Mouse (Mus musculus): ENCODE measurements around the gene Btbd9. TPM values are rescaled to one million over a fixed set of nuclear protein-coding genes. Genes with fewer than 3 reads are reported as not detected.

Gene Btbd9
- polyA plus RNA-seq, 1 experiment from 2014 or later, result 121 TPM

GRCm38 (mm10) chr17:30260641-30261306 lies 315.5 kb downstream of the Btbd9 start:
- Histone ChIP-seq H3K27ac (replicated peaks) (no peak overlapping the region), H3K27me3 (replicated peaks) (no peaks in the 10 kb centered on the region), H3K4me3 (replicated peaks) (no peak overlapping the region), H3K9me3 (replicated peaks) (no peaks in the 10 kb centered on the region), H3K36me3 (no peaks in the 10 kb centered on the region), H3K9ac (replicated peaks) (no peak overlapping the region), H3K4me2 (no peak overlapping the region), H3K4me1 (peaks cover 56% of the 10 kb centered on the region)
- 46% methylated on average over 6 of the region's 6 CpGs for WGBS
- ATAC-seq (ENCODE audit: low FRiP score), result no peak

GRCm38 (mm10) chr17:30259938-30260337 lies 316.4 kb downstream of the Btbd9 start:
- Histone ChIP-seq H3K4me1 (peaks cover 60% of the 10 kb centered on the region), H3K27ac (replicated peaks) (no peak overlapping the region), H3K4me2 (no peak overlapping the region), H3K4me3 (replicated peaks) (no peak overlapping the region), H3K27me3 (replicated peaks) (no peaks in the 10 kb centered on the region), H3K9ac (replicated peaks) (no peak overlapping the region), H3K36me3 (no peaks in the 10 kb centered on the region), H3K9me3 (replicated peaks) (no peaks in the 10 kb centered on the region)
- no peak for ATAC-seq (ENCODE audit: low FRiP score)
- WGBS, result 59% methylated on average over 6 of the region's 6 CpGs

- H3K27ac ChIP-seq (replicated peaks), result no peak overlapping the region
- WGBS, result 62% methylated on average over 4 of the region's 4 CpGs
- H3K9ac ChIP-seq (replicated peaks), result no peak overlapping the region
- H3K4me2 ChIP-seq, result no peak overlapping the region
- no peaks in the 10 kb centered on the region for H3K36me3 ChIP-seq
- ATAC-seq (ENCODE audit: low FRiP score), result no peak
- no peak overlapping the region for H3K4me3 ChIP-seq (replicated peaks)
- no peaks in the 10 kb centered on the region for H3K9me3 ChIP-seq (replicated peaks)
- H3K27me3 ChIP-seq (replicated peaks), result no peaks in the 10 kb centered on the region
- peaks cover 67% of the 10 kb centered on the region for H3K4me1 ChIP-seq
Measured at GRCm38 (mm10) chr17:30258480-30258879, 317.8 kb downstream of the Btbd9 start.

GRCm38 (mm10) chr17:30255928-30256560 lies 320.2 kb downstream of the Btbd9 start:
- Histone ChIP-seq H3K27me3 (replicated peaks) (no peaks in the 10 kb centered on the region), H3K4me2 (no peak overlapping the region), H3K36me3 (no peaks in the 10 kb centered on the region), H3K4me1 (peaks cover 45% of the 10 kb centered on the region), H3K9ac (replicated peaks) (no peak overlapping the region), H3K4me3 (replicated peaks) (no peak overlapping the region), H3K9me3 (replicated peaks) (no peaks in the 10 kb centered on the region), H3K27ac (replicated peaks) (no peak overlapping the region)
- ATAC-seq (ENCODE audit: low FRiP score), result no peak
- 59% methylated on average over 8 of the region's 8 CpGs for WGBS

GRCm38 (mm10) chr17:30253924-30254323 lies 322.4 kb downstream of the Btbd9 start:
- 39% methylated on average over 7 of the region's 7 CpGs for WGBS
- Histone ChIP-seq H3K27ac (replicated peaks) (no peak overlapping the region), H3K4me3 (replicated peaks) (no peak overlapping the region), H3K36me3 (no peaks in the 10 kb centered on the region), H3K4me2 (no peak overlapping the region), H3K4me1 (peaks cover 30% of the 10 kb centered on the region), H3K9me3 (replicated peaks) (no peaks in the 10 kb centered on the region), H3K9ac (replicated peaks) (no peak overlapping the region), H3K27me3 (replicated peaks) (no peaks in the 10 kb centered on the region)
- no peak for ATAC-seq (ENCODE audit: low FRiP score)

GRCm38 (mm10) chr17:30253028-30253427 lies 323.3 kb downstream of the Btbd9 start:
- H3K4me1 ChIP-seq, result peaks cover 27% of the 10 kb centered on the region
- no peak overlapping the region for H3K4me2 ChIP-seq
- H3K27me3 ChIP-seq (replicated peaks), result no peaks in the 10 kb centered on the region
- no peak for ATAC-seq (ENCODE audit: low FRiP score)
- H3K9me3 ChIP-seq (replicated peaks), result no peaks in the 10 kb centered on the region
- 75% methylated on average over 3 of the region's 5 CpGs for WGBS
- no peak overlapping the region for H3K4me3 ChIP-seq (replicated peaks)
- H3K27ac ChIP-seq (replicated peaks), result no peak overlapping the region
- H3K9ac ChIP-seq (replicated peaks), result no peak overlapping the region
- H3K36me3 ChIP-seq, result no peaks in the 10 kb centered on the region

- Histone ChIP-seq H3K27ac (replicated peaks) (no peak overlapping the region), H3K4me1 (peaks cover 47% of the 10 kb centered on the region), H3K4me2 (no peak overlapping the region), H3K36me3 (no peaks in the 10 kb centered on the region), H3K9me3 (replicated peaks) (no peaks in the 10 kb centered on the region), H3K4me3 (replicated peaks) (no peak overlapping the region), H3K27me3 (replicated peaks) (no peaks in the 10 kb centered on the region), H3K9ac (replicated peaks) (no peak overlapping the region)
- WGBS, result 44% methylated on average over 10 of the region's 10 CpGs
- ATAC-seq (ENCODE audit: low FRiP score), result no peak
Measured at GRCm38 (mm10) chr17:30245308-30245706, 331.0 kb downstream of the Btbd9 start.

- Histone ChIP-seq H3K36me3 (no peaks in the 10 kb centered on the region), H3K27ac (replicated peaks) (no peak overlapping the region; the same call in 1 of the 2 replicates), H3K4me1 (peaks cover 51% of the 10 kb centered on the region), H3K9ac (replicated peaks) (no peak overlapping the region), H3K9me3 (replicated peaks) (no peaks in the 10 kb centered on the region), H3K4me3 (replicated peaks) (no peak overlapping the region), H3K27me3 (replicated peaks) (no peaks in the 10 kb centered on the region), H3K4me2 (no peak overlapping the region)
- 0 out of 2 replicates have a peak, but pooled peaks have one; percentile 19 for ATAC-seq (ENCODE audit: low FRiP score)
- 45% methylated on average over 14 of the region's 14 CpGs for WGBS
Measured at GRCm38 (mm10) chr17:30244651-30245307, 331.5 kb downstream of the Btbd9 start.

GRCm38 (mm10) chr17:30243540-30243939 lies 332.7 kb downstream of the Btbd9 start:
- ATAC-seq (ENCODE audit: low FRiP score), result no peak
- no peaks in the 10 kb centered on the region for H3K9me3 ChIP-seq (replicated peaks)
- no peaks in the 10 kb centered on the region for H3K36me3 ChIP-seq
- no peak overlapping the region for H3K4me3 ChIP-seq (replicated peaks)
- peaks cover 54% of the 10 kb centered on the region for H3K4me1 ChIP-seq
- no peaks in the 10 kb centered on the region for H3K27me3 ChIP-seq (replicated peaks)
- no peak overlapping the region for H3K27ac ChIP-seq (replicated peaks)
- H3K4me2 ChIP-seq, result no peak overlapping the region
- 86% methylated on average over 7 of the region's 7 CpGs for WGBS
- H3K9ac ChIP-seq (replicated peaks), result no peak overlapping the region

GRCm38 (mm10) chr17:30242647-30243046 lies 333.6 kb downstream of the Btbd9 start:
- peaks cover 54% of the 10 kb centered on the region for H3K4me1 ChIP-seq
- no peak overlapping the region for H3K4me3 ChIP-seq (replicated peaks)
- ATAC-seq (ENCODE audit: low FRiP score), result no peak
- H3K9me3 ChIP-seq (replicated peaks), result no peaks in the 10 kb centered on the region
- H3K27ac ChIP-seq (replicated peaks), result no peak overlapping the region
- H3K4me2 ChIP-seq, result no peak overlapping the region
- H3K36me3 ChIP-seq, result no peaks in the 10 kb centered on the region
- H3K9ac ChIP-seq (replicated peaks), result no peak overlapping the region
- H3K27me3 ChIP-seq (replicated peaks), result no peaks in the 10 kb centered on the region
- WGBS, result 89% methylated on average over 4 of the region's 4 CpGs

- no peak overlapping the region for H3K4me3 ChIP-seq (replicated peaks)
- H3K9me3 ChIP-seq (replicated peaks), result no peaks in the 10 kb centered on the region
- 0 out of 2 replicates have a peak overlapping the region, but pooled peaks have one; percentile 33 for H3K27ac ChIP-seq (replicated peaks)
- no peaks in the 10 kb centered on the region for H3K36me3 ChIP-seq
- peaks cover 59% of the 10 kb centered on the region for H3K4me1 ChIP-seq
- H3K9ac ChIP-seq (replicated peaks), result no peak overlapping the region
- no peak for ATAC-seq (ENCODE audit: low FRiP score)
- no peak overlapping the region for H3K4me2 ChIP-seq
- no peaks in the 10 kb centered on the region for H3K27me3 ChIP-seq (replicated peaks)
- WGBS, result 38% methylated on average over 17 of the region's 17 CpGs
Measured at GRCm38 (mm10) chr17:30241720-30242322, 334.5 kb downstream of the Btbd9 start.
